Mouse (Mus musculus) spleen, embryonic (tissue): Measurements from ENCODE around the gene Spag5.

ENCODE experiments used
- CTCF ChIA-PET: fragments of 350-600 bp; sonication (Branson Sonifier 250); formaldehyde crosslinking; loops from one replicate; lab custom pipeline; 2022; lab: Charles Lee

The Spag5 gene

GRCm38 (mm10) chr11:78347070-78347754 lies 45.9 kb downstream of the Spag5 start:
- CTCF ChIA-PET, result interaction anchor here (1.0 to 1.1 kb wide), 2 partner anchors 10 to 26 kb away, joined by 3 to 8 read pairs; no protein-coding TSS in a partner anchor

GRCm38 (mm10) chr11:78347908-78348307 lies 46.6 kb downstream of the Spag5 start:
- CTCF ChIA-PET, result no interaction called here

GRCm38 (mm10) chr11:78348474-78348873 lies 47.1 kb downstream of the Spag5 start:
- CTCF ChIA-PET, result no interaction called here

GRCm38 (mm10) chr11:78349441-78350358 lies 48.4 kb downstream of the Spag5 start:
- CTCF ChIA-PET, result interaction anchor here (0.6 kb wide), 2 partner anchors 1439 to 1725 kb away, joined by 3 read pairs; no protein-coding TSS in a partner anchor

GRCm38 (mm10) chr11:78353081-78353480 lies 51.8 kb downstream of the Spag5 start:
- CTCF ChIA-PET, result interaction anchor here (0.7 to 1.1 kb wide), 2 partner anchors 46 to 1322 kb away, joined by 3 to 4 read pairs; no protein-coding TSS in a partner anchor

- CTCF ChIA-PET, result interaction anchor here (0.6 to 1.6 kb wide), 2 partner anchors 10 to 52 kb away, joined by 3 to 4 read pairs; no protein-coding TSS in a partner anchor
Measured at GRCm38 (mm10) chr11:78354905-78355304, 53.6 kb downstream of the Spag5 start.

- CTCF ChIA-PET, result interaction anchor here (0.7 to 1.6 kb wide), 4 partner anchors 9 to 1578 kb away, joined by 3 to 4 read pairs (median 3); no protein-coding TSS in a partner anchor
Measured at GRCm38 (mm10) chr11:78355471-78356238, 54.3 kb downstream of the Spag5 start.

- CTCF ChIA-PET, result interaction anchor here (0.7 to 1.2 kb wide), 2 partner anchors 41 to 53 kb away, joined by 3 to 5 read pairs; no protein-coding TSS in a partner anchor
Measured at GRCm38 (mm10) chr11:78358330-78359007, 57.1 kb downstream of the Spag5 start.

GRCm38 (mm10) chr11:78360125-78360788 lies 58.9 kb downstream of the Spag5 start:
- CTCF ChIA-PET, result interaction anchor here (1.0 to 1.1 kb wide), 2 partner anchors 34 to 37 kb away, joined by 5 read pairs; no protein-coding TSS in a partner anchor

- CTCF ChIA-PET, result interaction anchor here (1.0 to 1.1 kb wide), 2 partner anchors 34 to 36 kb away, joined by 5 read pairs; no protein-coding TSS in a partner anchor
Measured at GRCm38 (mm10) chr11:78360789-78361131, 59.4 kb downstream of the Spag5 start.

GRCm38 (mm10) chr11:78363309-78364007 lies 62.1 kb downstream of the Spag5 start:
- CTCF ChIA-PET, result no interaction called here

- CTCF ChIA-PET, result no interaction called here
Measured at GRCm38 (mm10) chr11:78364103-78364502, 62.8 kb downstream of the Spag5 start.

- CTCF ChIA-PET, result no interaction called here
Measured at GRCm38 (mm10) chr11:78367456-78368225, 66.3 kb downstream of the Spag5 start.

- CTCF ChIA-PET, result no interaction called here
Measured at GRCm38 (mm10) chr11:78370389-78370788, 69.1 kb downstream of the Spag5 start.

GRCm38 (mm10) chr11:78371711-78372110 lies 70.4 kb downstream of the Spag5 start:
- CTCF ChIA-PET, result no interaction called here
